Mouse (Mus musculus): ENCODE data around the gene B4galt1.

DNA sequence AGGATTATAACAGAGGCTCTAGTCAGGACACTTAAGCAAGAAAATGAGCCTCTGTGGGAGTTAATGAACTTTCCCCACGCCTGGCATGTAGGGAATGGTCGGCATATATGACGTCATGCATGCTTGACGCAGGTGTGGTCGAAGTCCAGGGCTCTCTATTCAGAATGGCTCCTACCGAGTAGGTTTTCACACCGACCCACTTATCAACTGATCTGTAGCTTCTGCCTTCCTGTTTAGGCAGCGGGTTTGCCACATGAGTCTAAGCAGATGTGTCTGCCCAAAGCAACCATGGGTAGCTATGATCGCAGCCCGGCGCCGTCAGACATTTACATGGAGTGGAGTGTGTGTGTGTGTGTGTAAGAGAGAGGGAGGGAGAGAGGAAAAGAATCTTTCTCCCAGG, 14.6 kb downstream of the B4galt1 start:
- TF ChIP-seq CTCF (IDR thresholded peaks at IDR 0.05; ENCODE audit: low read depth) (no peak), EP300 (IDR thresholded peaks at IDR 0.05; ENCODE audit: low read depth) (no peak)
